Mouse (Mus musculus): ENCODE measurements around the gene Hnrnpa1.
"Not testable (repeated sequence)": the region's sequence is repeated elsewhere in the genome, so short reads cannot be mapped to it uniquely, and the experiment has no call there.

Hnrnpa1 gene

DNA sequence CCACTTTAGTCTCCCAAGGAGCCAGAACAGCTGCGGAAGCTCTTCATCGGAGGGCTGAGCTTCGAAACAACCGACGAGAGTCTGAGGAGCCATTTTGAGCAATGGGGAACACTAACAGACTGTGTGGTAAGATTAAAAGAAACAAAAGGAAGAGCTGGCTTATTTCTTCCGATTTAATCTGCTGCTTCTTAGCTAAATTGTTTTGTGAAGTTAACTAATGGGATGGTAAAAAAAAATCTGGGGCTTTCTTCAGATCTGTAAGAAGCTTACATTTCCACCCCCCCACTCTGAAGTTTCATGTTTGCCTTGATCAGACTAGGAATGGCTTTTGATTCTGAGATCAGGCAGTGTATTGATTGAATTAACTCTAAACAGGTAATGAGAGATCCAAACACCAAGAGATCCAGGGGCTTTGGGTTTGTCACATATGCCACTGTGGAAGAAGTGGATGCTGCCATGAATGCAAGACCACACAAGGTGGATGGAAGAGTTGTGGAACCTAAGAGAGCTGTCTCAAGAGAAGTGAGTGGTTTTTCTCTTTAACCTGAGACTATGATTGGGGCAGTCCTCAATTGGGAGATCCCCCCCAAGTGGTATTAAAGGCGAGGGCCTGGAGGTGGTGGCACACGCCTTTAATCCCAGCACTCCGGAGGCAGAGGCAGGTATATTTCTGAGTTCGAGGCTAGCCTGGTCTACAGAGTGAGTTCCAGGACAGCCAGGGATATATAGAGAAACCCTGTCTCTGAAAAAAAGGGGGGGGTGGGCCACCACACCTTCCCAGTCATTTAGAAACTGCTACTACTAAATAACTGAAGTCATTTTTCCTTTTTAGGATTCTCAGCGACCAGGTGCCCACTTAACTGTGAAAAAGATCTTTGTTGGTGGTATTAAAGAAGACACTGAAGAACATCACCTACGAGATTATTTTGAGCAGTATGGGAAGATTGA lies 1.1 kb downstream of the Hnrnpa1 start:
- DNase-seq = not testable (repeated sequence)

DNA sequence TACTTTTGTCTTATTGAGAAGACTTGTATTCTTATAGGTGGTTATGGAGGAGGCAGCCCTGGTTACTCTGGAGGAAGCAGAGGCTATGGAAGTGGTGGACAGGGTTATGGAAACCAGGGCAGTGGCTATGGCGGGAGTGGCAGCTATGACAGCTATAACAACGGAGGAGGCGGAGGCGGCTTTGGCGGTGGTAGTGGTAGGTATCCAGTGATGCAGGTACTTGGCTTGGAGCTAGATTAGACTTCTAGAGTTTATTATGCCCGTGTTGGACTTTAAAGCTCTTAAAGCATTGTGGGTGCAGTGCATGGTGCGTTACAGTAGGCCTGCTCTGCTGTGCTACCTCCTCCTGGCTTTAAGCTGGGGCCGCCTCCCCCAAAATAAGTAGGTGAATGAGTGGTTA lies 2.7 kb downstream of the Hnrnpa1 start:
- no peak for DNase-seq

- no peak for DNase-seq
These were observed 5.4 kb downstream of the Hnrnpa1 start for GRCm38 (mm10) chr15:103245616-103246015.

GRCm38 (mm10) chr15:103247078-103247781 lies 7.0 kb downstream of the Hnrnpa1 start:
- no peak for DNase-seq

- DNase-seq = no peak
These were observed 7.7 kb downstream of the Hnrnpa1 start for GRCm38 (mm10) chr15:103247782-103248400.

GRCm38 (mm10) chr15:103248401-103249313 lies 8.4 kb downstream of the Hnrnpa1 start:
- DNase-seq = no peak

GRCm38 (mm10) chr15:103249511-103249910 lies 9.3 kb downstream of the Hnrnpa1 start:
- not testable (repeated sequence) for DNase-seq

- peak; percentile 40 for DNase-seq
These were observed 10.0 kb downstream of the Hnrnpa1 start for GRCm38 (mm10) chr15:103250195-103250740.

DNA sequence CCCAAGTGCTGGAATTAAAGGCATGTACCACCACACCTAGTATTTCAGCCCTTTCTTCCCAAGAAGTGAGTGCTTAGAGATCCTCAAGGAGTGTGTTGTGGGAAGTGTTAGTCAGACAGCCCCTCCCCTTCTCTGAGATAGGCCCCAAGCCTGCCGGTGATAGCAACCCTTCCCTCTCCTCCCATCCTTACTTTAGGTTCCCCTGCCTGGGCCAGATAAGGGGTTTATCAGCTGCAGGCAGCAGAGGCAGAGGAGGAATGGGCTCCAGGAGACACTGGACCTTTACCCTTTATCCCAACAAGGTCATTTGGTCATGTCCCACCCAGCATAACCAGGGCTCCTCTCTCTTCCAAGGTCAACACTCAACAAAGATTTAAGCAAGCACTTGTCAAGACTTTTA lies 11.4 kb downstream of the Hnrnpa1 start:
- no peak for DNase-seq

DNA sequence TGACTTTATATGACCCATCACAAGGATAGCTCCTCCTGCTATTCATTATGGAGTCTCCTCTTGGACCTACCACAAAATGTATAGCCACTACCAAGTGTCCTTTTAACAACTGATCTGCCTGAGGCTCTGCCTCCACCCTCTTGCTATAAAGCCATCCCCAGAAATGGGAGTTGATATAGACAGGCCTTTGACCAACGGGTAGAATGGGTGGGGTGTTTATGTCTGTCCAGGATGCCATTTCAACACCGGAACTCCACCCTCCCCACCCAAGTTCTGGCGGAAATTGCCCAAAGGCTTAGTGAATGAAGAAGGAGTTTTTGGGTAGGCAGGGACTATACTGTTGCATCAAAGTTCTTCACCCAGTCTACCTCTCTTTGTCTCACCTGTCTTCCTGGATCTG lies 12.4 kb downstream of the Hnrnpa1 start:
- no peak for DNase-seq

DNA sequence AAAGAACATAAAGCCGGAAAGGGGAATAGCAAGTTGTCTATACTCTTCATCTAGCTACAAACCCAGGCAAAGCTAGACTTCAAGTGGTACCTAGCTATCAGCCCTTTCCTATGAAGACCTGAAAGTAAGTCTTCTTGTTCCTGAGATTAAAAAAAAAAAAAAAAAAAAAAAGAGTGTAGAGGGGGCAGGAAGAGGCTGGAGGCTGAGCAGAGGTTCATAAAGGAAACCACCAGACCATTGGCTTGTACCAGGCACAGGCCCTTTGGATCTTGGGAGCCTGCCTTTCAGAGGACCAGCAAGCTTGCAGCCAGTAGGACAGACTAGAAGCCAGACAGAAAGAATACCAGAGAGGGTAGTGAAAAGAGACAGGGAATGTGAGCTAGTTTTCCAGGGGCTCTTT lies 13.1 kb downstream of the Hnrnpa1 start:
- DNase-seq = no peak

GRCm38 (mm10) chr15:103255169-103255568 lies 14.9 kb downstream of the Hnrnpa1 start:
- DNase-seq = no peak

GRCm38 (mm10) chr15:103256210-103256986 lies 16.2 kb downstream of the Hnrnpa1 start:
- DNase-seq = no peak

GRCm38 (mm10) chr15:103257790-103258728 lies 17.8 kb downstream of the Hnrnpa1 start, which contains the start of gene Nfe2:
TSS of gene Nfe2 (minus strand) at chr15:103258403.
- no peak for DNase-seq

DNA sequence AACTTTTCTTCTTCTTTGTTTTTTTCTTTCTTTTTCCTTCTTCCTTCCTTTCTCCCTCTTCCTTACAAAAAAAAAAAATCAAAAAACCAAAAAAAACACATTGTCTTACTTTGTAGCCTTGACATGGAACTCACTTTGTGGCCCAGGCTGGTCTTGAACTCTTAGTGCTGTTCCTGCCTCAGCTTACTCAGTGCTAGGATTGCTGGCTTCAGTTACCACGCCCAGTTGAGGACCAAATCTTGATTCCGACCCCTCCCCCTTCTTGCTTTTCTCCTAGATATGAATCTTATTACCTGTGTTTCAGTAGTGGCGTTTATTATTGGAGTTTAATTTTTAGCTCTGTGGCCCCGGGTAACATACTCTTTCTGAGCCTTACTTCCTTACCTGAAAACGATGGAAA lies 18.9 kb downstream of the Hnrnpa1 start:
- DNase-seq = no peak

DNA sequence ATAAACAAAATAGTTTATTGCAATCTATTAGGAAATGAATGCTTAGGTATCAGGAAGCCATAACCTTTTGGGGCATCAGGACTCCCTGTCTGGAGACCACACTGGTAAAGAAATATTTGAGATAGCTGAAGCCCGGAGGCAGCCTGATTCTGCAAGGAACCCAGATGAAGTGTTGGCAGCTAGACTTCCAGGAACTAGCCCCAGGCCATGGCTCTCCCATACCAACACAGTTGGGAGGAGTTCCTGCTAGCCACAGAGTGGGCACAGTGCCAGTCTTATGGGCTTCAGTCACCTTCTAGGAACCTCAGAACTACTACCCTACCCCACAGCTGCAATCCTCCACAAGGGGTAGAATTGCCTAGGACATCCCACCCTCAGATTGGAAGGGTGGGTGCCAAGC lies 19.8 kb downstream of the Hnrnpa1 start:
- DNase-seq = no peak

- no peak for DNase-seq
These were observed 24.6 kb downstream of the Hnrnpa1 start for GRCm38 (mm10) chr15:103264794-103265193.

- DNase-seq = no peak
These were observed 28.7 kb downstream of the Hnrnpa1 start for GRCm38 (mm10) chr15:103268903-103269302.

GRCm38 (mm10) chr15:103272419-103273279 lies 32.4 kb downstream of the Hnrnpa1 start, which contains the start of gene Copz1:
TSS of gene Copz1 (plus strand) at chr15:103272714.
- peak; percentile 95 for DNase-seq

All from cerebellum, adult 8-10 months (tissue).